Mouse (Mus musculus) brain, embryonic 14.5 days (tissue): ENCODE data around the gene Srp72.

Source experiments
- CTCF ChIP-seq: fragments of 200-500 bp; IDR thresholded peaks from 2 replicates; pipeline ENCODE4 v1.5.1; 2012; ENCODE audit warnings: inconsistent platforms, mild to moderate bottlenecking, moderate library complexity, borderline replicate concordance; ENCODE audit not compliant: insufficient read depth, insufficient read length; ENCODE audit errors: extremely low read depth
- POLR2A ChIP-seq: fragments of 200-500 bp; IDR thresholded peaks from 2 replicates; pipeline ENCODE4 v1.6.1; 2012; ENCODE audit warnings: mild to moderate bottlenecking, inconsistent platforms, borderline replicate concordance; ENCODE audit not compliant: poor library complexity, insufficient read depth, insufficient read length, severe bottlenecking; ENCODE audit errors: extremely low read depth

GRCm38 (mm10) chr5:76928124-76928832 is 46.2 kb upstream of the Srp72 start:
- TF ChIP-seq CTCF (no peak), POLR2A (no peak)
